Mouse (Mus musculus) lung, postnatal 10 days (tissue): ENCODE measurements around the gene Tmem120a.

ENCODE experiments used
- DNase-seq: peaks from one replicate; pipeline ENCODE4 v3.0.0; 2021

Tmem120a gene

DNA sequence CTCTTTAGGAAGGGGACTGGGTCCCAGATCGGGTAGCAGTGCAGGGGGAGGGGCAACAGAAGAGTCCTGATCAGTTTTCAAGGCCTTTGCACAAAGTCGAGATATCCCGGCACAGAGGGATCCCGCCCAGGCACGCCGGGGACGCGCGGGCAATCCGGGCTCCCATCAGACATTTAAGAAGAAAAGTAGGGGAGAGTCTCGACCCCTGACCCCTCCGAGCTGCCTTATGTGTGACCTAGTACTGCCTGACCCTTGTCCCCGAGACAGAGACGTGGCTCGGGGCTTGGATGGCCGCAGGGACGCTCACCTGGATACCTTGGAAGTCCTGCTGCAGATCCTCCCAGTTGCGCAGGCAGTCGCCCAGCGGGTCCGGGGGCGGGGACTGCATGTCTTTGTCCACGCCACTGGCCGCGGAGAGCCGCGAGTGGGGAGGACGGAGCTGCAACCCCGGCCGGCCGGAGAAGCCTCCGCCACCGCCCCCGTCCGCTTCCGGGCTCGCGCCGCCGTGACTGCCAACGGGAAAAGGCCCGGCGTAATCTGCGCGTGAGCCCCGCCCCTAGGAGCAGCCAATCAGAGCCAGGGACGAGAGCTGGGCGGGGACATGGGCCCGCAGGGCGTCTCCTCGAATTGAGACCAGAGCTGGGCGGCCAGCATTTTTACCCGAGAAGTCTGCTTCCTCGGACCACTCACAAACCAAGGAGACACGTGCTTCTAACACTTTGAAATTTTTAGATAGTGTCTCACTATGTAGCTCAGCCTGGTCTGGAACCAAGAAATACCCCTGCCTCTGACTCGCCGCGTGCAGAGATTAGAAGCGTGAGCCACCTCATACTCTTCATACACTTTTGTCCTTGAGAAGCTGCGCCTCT, at the start of gene Tmem120a:
Gene Tmem120a, minus strand, starts transcription at position 708 of the 869 bp plus-strand sequence.
- peak; percentile 99 for DNase-seq

DNA sequence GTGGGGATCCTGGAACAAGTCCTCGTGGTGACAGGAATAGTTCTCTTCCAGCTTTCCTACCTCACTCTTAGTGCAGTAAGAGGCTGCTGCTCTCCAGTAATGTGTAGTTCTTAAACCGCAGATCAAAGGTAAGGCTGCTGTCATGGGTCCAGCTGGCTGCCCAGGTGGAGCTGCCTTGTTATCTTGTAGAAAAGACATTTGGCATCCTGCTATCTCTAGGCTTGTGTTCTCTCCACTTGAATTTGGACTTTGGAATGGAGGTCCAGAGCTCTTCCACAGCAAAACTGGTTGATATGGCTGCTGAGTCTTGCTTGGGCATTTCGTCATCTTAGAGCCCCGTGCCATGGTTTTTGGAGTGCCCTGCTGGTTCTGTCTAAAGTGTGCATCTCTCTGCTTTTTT, 38.7 kb upstream of the Tmem120a start:
- DNase-seq = no peak

DNA sequence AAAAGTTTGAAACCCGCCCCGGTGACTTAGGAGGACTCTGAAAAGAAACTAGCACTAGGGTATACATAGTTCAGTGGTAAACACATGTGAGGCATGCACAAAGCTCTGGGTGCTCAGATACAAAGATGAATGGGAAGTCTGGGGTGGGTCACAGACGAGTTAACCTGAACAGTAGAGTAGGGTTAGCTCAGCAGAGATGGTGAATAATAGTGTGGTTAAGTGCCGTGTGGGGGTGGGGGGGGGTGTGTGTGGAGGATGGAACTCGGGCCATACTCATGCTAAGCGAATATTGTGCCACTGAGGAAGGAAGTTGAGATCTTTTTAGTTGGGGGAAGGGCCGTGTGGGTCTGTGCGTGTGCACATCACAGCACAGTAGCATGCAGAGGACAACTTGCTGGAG, 36.1 kb upstream of the Tmem120a start:
- no peak for DNase-seq

DNA sequence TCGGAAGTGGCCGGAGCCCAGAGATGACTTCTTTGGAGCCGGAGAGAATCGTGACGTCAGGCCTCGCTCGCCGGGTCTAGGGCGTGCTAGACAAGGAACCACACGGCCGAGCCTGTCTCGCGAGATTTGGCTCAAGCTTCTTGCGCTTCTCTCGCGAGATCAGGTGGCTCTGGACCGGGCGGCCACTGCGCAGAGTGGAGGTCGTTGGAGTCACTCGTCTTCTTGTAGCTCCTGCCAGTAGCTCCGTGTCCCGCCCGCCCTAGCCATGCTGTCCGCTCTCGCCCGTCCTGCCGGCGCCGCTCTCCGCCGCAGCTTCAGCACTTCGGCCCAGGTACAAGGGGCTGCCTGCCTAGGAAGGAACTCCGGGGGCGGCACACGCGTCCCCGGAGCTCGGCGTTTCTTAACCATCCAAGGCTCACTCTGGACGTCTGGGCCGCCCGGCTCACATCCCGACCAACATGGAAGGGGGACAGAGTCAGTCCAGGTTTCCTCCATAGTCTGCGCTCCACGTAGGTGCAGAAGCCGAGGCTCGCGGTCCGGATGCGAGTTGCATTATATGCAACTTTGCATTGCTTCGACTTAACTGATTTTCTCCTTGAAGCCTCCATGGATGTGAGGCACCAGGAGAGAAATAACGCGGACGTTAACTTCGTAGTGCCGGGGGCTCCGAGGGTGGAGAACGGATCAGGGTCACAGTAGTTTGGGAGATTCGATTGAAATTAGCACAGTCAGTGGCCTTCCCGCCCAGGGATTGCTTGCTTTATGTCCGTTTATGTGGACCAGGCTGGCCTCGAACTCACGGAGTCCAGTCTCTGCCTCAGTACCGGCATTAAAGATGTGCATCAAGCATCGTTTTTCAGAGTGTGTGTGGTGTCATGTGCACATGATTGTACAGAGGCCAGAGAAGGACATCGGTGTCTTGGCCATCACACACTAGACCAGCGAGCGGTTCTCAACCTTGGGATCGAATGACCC, 34.5 kb upstream of the Tmem120a start, which contains the start of gene Mdh2:
Gene Mdh2, plus strand, starts transcription at position 10 of the 975 bp plus-strand sequence.
- DNase-seq = peak; percentile 100

DNA sequence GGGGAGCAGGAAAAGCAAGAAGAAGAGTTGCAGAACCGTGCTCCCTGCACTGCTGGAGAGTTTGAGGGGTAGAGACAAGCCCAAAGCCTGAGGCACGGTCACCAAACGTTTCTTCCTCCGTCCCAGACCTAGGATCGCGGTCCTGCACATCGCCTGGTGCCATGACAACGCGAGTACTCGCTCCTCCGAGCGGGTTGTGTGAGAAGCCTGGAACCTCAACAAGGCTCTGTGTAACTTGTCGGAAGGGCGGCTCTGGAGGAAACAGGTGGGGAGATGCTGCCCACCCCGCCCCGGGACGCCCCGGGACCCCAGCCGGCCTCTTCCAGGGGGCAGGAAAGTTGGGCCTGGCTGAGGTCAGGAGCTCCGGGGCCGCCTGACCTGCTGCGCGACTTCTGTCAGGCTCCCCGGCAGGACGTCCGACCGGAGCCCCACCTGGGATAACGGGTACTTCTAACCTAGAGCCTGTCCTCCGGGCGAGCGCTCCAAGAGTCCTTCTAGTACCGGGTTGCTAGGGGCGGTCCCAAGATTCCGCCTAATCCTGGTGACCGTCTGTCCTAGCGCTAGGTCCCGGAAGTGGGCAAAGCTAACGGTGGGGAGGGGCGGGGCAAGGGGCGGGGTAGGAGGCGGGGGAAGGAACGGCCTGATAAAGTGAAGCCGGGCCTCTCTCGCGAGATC, 33.7 kb upstream of the Tmem120a start, which contains the start of gene Styxl1:
Gene Styxl1, minus strand, starts transcription at position 590 of the 675 bp plus-strand sequence.
- DNase-seq = no peak

DNA sequence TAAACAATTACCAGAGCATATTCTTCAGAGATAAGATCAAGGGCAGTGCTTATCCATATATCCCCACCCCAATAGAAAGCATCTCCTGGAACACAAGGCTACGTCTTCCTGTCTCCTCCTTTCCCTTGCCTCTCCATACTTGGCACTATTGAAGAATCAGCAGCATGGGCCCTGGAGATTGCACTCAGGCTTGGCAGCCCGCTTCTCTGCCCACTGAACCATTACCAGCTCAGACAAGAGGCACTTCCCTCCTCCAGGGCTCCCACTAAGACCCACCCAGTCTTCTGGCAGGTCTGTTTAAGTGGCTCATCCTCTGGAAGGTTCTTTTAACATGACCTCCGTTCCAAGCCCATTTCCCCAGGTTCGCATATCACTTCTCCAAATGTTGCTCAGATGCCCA, 32.3 kb upstream of the Tmem120a start:
- DNase-seq = no peak

DNA sequence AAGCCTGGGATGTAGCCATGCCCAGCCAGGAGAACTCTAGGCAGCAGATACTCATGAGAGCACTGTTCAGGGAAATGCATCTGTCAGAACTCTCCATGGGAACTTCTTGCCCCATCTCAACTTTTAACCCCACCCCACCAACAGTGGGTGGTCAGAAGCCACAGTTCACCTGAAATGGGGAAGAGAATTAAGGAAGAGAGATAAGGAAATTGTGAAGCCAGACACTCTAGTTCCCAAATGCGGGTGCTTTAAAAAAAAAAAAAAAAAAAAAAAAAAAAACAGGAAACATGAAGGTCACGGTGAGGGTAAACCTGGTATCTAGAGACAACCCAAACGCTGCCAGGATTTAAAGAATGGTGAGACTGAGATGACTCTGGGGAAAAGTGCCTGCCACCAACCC, 28.3 kb upstream of the Tmem120a start:
- no peak for DNase-seq

DNA sequence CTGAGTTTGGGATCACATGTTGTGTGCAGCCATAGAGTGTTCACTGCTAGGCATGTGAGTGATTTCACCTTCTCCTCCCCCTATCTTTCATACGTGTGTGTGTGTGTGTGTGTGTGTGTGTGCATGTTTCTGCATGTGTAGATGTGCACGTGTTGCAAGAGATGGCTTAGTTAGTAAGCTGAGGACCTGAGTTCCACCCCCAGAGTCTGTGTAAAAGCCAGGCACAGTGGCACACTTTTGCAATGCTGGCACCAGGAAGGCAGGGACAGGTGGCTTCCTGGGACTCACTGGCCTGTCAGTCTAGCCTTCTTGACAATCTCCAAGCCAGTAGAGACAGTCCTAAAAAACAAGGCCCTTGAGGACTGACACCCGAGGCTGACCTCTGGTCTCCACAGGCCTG, 20.7 kb upstream of the Tmem120a start:
- no peak for DNase-seq

DNA sequence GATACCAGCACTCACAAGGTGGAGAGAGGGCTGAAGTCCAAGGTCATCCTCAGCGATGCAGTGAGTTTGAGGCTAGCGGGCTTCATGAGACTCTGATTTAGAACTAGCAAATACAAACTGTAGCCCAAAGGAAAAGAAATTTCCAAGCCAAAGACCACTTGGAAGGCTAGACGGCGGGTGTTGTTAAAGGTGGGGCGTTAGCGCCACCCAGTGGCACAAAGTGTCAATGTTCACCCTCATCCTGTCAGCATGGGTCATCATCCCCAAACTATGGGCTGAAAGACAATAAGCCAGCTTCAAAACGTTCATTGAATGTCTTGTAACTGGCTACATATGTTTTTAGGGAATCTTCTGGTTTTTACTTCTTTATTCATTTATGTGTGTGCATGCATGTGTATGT, 19.3 kb upstream of the Tmem120a start:
- peak; percentile 82 for DNase-seq

DNA sequence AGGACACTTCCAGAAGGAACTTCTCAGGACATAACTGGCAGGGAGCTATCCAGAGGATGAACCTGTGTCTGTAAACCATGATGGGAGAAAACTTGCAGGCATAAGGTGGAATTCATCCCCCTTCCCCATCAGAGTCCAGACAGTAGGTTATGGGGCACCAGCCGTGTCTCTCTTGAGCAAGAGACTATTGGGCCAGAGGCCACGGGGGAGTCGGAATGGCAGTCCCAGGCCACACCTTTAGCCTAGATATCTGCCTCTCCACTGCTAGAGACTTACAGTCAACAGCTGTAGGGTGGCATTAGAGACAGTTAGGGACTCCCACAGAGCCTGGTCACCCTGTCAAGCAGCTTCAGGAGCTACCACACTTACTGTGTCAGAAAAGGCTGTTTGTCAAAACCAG, 17.6 kb upstream of the Tmem120a start:
- no peak for DNase-seq

DNA sequence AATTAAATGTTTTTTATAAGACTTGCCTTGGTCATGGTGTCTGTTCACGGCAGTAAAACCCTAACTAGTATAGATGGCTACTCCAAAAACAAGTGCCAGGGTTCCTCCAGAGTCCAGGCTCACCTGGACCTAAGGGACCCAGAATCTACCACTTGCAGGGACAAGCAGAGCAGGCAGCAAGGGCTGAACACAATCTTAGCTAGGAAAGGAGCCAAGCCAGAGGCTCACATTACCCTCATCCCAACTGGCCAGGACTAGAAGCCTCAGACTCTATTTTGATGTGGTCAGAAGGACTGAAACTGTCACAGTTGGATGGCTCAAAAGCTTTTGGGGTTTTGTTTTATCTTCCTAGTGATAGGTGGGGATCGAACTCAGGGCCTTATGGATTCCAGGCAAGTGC, 7.3 kb upstream of the Tmem120a start:
- DNase-seq = no peak

DNA sequence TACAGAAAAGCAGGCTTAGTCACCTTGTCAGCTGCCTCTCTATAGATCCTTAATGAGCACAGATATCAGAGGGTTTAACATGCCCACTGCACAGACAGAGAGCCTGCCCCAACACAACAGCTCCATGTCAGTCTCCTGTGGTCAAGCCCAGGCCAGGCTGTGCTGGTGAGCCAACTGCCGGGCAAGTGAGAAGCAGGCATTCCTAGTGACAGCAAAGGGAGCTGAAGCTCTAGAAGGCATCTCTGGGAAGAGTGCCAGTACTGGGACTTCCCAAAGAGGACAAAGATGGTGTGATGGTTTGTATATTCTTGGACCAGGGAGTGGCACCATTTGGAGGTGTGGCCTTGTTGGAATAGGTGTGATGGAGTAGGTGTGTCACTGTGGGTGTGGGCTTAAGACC, 6.8 kb upstream of the Tmem120a start:
- DNase-seq = no peak

DNA sequence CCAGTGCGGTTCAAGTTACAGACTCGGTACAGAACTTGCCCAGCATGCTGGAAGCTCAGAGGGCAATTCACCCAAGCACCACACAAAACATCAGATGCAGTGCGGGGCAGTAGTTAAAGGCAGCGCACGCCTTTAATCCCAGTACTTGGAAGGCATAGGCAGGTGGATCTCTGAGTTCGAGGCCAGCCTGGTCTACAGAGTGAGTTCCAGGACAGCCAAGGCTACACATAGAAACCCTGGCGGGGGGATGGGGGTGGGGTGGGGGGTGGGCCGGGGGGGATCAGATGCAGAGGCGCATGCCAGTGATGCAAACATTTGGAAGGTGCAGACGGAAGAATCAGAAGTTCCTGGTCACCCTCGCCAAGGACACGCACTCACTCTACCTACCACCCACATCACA, 494 bp upstream of the Tmem120a start:
- DNase-seq = no peak

DNA sequence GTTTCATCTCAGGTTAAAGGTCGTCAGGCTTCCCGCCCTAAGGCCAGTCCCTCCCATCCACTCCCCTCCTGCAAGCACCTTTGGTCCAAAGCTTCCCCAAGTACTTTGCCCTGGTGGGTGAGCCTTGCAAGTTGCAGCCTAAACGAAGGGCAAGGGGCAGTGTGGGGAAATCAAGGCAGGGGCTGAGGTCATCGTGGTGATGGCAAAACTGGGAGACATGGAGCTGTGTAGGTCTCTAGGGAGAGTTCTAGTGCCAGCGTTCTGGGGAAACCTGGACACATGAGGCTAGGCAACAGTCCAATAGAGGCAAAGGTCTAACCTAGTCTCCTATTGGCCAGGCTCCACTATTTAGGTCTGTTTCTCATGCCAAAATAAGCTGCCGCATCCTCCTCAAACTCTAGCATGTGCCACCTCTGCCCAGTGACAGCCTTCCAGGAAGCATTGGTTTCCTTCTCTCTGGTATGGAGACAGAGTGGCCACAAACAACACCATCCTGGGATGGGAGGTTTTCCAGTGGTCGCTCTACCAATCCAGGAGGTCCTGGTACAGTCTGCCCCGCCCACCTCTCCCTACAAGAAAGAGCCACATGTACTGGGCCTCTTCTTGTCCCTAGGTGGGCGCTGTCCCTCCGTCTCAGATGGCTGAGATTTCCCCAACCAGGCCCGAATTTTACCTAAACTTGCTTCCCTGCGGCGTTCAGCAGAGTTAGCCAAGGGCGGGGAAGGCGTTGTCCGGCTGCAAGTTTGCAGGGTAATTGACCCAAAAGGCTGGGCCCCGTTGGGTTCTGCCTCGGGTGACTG, 1.1 kb downstream of the Tmem120a start:
- peak; percentile 82 for DNase-seq

DNA sequence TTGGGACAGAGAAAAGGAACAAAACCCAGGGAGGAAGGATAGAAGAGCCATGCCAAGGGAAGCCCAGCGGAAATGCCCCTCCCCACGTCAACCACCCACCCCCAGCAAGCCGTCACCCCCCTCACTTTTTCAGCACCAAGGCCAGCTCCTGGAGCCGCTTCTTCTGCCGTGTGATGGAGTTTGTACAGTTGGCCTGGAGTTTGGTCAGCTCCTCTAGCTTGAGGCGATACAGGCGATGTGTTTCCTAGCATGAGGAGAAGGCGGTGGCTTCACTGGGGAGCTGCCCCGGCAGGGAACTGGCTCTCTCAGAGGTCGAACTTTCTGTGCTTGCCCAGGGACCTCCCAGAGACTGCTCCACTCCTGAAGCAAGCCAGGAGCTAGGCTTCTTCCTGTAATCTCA, 2.1 kb downstream of the Tmem120a start:
- no peak for DNase-seq

DNA sequence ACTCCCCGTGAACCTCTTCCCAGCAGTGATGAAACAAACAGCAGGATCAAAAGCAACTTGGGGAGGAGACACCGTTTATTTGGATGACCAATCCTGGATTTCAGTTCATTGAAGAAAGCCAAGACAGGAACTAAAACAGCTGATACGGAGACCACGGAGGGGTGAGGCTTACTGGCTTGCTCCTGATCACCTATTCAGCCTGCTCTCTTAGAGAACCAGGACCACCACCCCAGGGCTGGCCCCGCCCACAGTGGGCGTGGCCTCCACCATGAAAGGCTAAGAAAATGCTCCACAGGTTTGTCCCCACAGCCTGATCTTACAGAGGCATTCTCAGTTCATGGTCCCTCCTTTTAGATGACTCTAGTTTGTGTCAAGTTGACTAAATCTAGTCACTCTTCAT, 6.0 kb downstream of the Tmem120a start:
- DNase-seq = no peak

DNA sequence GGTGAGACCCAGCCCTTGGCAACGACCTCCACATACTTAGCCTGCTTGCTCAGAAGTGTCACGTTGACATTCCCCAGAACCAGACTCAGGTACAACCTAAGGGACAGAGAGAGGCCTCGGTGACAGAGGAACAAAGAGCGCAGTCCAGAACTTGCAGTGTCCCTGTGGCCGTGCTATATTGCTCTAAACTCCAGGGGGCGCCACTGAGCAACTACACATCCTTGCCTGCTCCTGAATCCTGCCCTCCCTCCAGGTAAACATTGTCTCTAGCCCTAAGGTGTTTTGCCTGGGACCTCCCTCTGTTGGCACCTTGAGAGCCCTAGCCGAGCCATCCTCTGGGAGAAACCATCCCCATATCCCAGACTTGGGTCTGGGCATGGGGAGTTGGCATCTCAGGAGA, 7.1 kb downstream of the Tmem120a start:
- no peak for DNase-seq

DNA sequence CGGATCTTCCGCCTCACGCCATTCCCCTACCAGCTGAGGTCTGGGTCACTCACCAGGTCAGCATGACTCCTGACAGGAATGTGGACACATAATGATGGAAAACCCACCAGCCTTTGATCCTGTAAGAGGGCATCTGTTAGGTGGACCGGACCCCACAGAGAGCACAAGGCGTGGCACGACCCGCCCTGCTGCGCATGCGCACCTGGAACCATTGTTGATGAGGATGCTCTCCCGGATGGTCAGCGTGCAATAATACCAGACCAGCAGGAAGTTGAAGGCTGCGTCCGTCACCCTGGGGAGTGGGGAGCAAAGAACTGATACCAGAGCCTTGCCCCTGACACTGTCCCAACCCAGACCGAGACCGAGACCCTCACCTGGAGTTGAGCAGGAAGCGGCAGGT, 7.7 kb downstream of the Tmem120a start:
- DNase-seq = no peak

DNA sequence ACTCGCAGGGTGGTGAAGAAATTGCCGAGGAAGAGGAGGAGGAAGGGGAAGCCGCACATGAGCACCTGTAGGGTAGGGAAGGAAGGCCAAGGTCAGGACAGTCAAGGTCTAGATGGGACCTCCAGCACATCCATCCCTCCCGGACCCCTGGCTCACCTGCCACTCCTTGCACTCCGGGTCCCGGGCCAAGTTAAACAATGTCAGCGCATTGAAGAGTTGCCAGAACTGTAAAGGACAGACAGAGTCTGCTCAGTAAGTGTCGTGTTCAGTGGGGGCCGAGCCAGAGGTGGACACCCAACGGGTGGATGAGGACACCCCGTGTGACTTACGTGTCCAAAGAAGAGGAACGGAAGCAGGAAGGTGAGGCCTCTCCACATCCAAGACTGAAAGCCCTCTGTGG, 8.5 kb downstream of the Tmem120a start:
- no peak for DNase-seq

DNA sequence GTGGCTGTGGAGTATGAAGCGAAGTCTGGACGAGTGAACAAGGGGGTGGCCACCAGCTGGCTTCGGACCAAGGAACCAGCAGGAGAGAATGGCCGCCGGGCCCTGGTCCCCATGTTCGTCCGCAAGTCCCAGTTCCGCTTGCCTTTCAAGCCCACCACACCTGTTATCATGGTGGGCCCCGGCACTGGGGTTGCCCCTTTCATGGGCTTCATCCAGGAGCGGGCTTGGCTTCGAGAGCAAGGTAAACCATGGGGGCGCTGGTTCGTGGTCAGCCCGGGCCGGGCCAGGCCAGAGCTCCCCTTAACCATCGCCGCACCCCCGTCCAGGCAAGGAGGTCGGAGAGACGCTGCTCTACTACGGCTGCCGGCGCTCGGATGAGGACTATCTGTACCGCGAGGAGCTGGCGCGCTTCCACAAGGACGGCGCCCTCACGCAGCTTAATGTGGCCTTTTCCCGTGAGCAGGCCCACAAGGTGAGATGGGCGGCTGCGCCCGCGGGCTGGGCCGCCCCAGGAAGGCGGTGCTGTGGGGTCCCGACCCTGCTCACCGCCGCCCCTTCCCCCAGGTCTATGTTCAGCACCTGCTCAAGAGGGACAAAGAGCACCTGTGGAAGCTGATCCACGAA, 10.1 kb downstream of the Tmem120a start:
- DNase-seq = no peak

DNA sequence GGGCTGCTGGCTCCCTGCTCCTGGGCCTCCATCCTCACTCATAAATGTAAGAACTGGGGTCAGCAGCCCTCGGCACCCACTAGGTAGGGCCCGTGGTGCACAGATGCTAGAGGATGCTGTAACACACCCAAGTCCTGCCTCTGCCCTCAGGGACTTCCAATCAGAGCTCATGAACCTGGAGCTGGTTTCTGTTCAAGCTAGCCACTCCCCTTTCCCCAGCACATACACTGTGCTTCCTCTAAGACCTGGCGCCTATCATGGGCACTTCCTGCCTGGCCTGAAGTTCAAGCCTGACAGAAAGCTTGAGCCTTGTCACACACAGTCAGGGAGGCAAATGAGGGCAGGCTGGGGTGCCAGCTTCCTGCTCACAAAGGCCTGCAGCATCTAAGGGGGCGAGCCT, 11.2 kb downstream of the Tmem120a start:
- DNase-seq = no peak

DNA sequence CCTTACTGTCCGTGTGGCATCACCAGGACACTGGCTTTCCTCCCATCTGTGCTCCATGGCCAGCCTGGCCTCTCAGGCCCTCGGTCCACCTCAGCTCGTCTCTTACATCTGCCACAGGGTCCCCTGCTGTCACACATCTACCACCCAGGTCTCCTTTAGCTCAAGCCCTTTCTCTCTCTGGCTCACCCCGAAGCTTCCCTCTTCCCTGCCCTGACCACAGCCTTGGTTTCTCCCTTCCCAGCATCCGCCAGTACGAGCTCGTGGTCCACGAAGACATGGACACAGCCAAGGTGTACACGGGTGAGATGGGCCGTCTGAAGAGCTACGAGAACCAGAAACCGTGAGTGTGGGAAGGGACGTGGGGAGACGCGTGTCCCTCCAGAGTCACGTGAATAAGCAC, 12.9 kb downstream of the Tmem120a start:
- no peak for DNase-seq
